Mouse (Mus musculus) ovary, postnatal 10 days (tissue): ENCODE measurements around the gene Cd93.

Experiments
- DNase-seq: peaks from one replicate; pipeline ENCODE4 v3.0.0; 2022; ENCODE audit warnings: low spot score

The Cd93 gene

GRCm38 (mm10) chr2:148443249-148443958 lies at the start of gene Cd93:
Gene Cd93 (minus strand): TSS chr2:148443563.
- DNase-seq, result no peak

GRCm38 (mm10) chr2:148492108-148492507 lies 48.7 kb upstream of the Cd93 start:
- DNase-seq, result no peak

GRCm38 (mm10) chr2:148490150-148490549 lies 46.8 kb upstream of the Cd93 start:
- no peak for DNase-seq

GRCm38 (mm10) chr2:148488885-148489284 lies 45.5 kb upstream of the Cd93 start:
- DNase-seq, result no peak

GRCm38 (mm10) chr2:148485576-148485975 lies 42.2 kb upstream of the Cd93 start:
- no peak for DNase-seq

GRCm38 (mm10) chr2:148480376-148480775 lies 37.0 kb upstream of the Cd93 start:
- no peak for DNase-seq

- DNase-seq, result no peak
Observed at GRCm38 (mm10) chr2:148478141-148478701, 34.9 kb upstream of the Cd93 start.

- no peak for DNase-seq
Observed at GRCm38 (mm10) chr2:148477346-148477745, 34.0 kb upstream of the Cd93 start.

GRCm38 (mm10) chr2:148476576-148476975 lies 33.2 kb upstream of the Cd93 start:
- no peak for DNase-seq

GRCm38 (mm10) chr2:148475879-148476495 lies 32.6 kb upstream of the Cd93 start:
- no peak for DNase-seq

- DNase-seq, result no peak
Observed at GRCm38 (mm10) chr2:148469341-148470238, 26.2 kb upstream of the Cd93 start.

- DNase-seq, result no peak
Observed at GRCm38 (mm10) chr2:148467921-148468440, 24.6 kb upstream of the Cd93 start.

GRCm38 (mm10) chr2:148455341-148455740 lies 12.0 kb upstream of the Cd93 start:
- no peak for DNase-seq

GRCm38 (mm10) chr2:148454014-148454542 lies 10.7 kb upstream of the Cd93 start:
- DNase-seq, result no peak

- no peak for DNase-seq
Observed at GRCm38 (mm10) chr2:148453061-148453460, 9.7 kb upstream of the Cd93 start.

GRCm38 (mm10) chr2:148451498-148451897 lies 8.1 kb upstream of the Cd93 start:
- no peak for DNase-seq

- no peak for DNase-seq
Observed at GRCm38 (mm10) chr2:148450616-148451015, 7.3 kb upstream of the Cd93 start.

- no peak for DNase-seq
Observed at GRCm38 (mm10) chr2:148449659-148450058, 6.3 kb upstream of the Cd93 start.

GRCm38 (mm10) chr2:148446446-148446845 lies 3.1 kb upstream of the Cd93 start:
- DNase-seq, result no peak

- DNase-seq, result no peak
Observed at GRCm38 (mm10) chr2:148445616-148446015, 2.3 kb upstream of the Cd93 start.

GRCm38 (mm10) chr2:148444472-148444871 lies 1.1 kb upstream of the Cd93 start:
- DNase-seq, result no peak

GRCm38 (mm10) chr2:148442710-148443109 lies 653 bp downstream of the Cd93 start:
- no peak for DNase-seq
